Mouse (Mus musculus): Measurements from ENCODE around the gene Fam19a2.

Gene Fam19a2

GRCm38 (mm10) chr10:123723641-123724040 is 459.8 kb downstream of the Fam19a2 start:
- no peak for DNase-seq (ENCODE audit: low spot score)

GRCm38 (mm10) chr10:123748317-123748716 is 484.5 kb downstream of the Fam19a2 start:
- DNase-seq (ENCODE audit: low spot score), result no peak

GRCm38 (mm10) chr10:123751676-123752280 is 488.0 kb downstream of the Fam19a2 start:
- DNase-seq (ENCODE audit: low spot score), result no peak

GRCm38 (mm10) chr10:123752755-123753154 is 489.0 kb downstream of the Fam19a2 start:
- no peak for DNase-seq (ENCODE audit: low spot score)

- no peak for DNase-seq (ENCODE audit: low spot score)
These were observed 490.2 kb downstream of the Fam19a2 start for GRCm38 (mm10) chr10:123753996-123754395.

- no peak for DNase-seq (ENCODE audit: low spot score)
These were observed 525.6 kb downstream of the Fam19a2 start for GRCm38 (mm10) chr10:123789374-123789773.

Data from urinary bladder, postnatal 14 days (tissue).